Mouse (Mus musculus) heart, postnatal 14 days (tissue): ENCODE results near the gene Rin1. TPM values are rescaled to one million over a fixed set of nuclear protein-coding genes. Genes with fewer than 3 reads are reported as not detected.
"Not testable (repeated sequence)": the region's sequence is repeated elsewhere in the genome, so short reads cannot be mapped to it uniquely, and the experiment has no call there.

Source experiments
- DNase-seq, 2 experiments: peaks; one replicate each; pipeline ENCODE4 v3.0.0; 2021 to 2022
- intact Hi-C: fragments of 180-260 bp; cut with DNase I; formaldehyde crosslinking; loops from one replicate; pipeline ENCODE4 v1.15.1; 2025
- long read RNA-seq, 2 experiments: library from polyadenylated mRNA; stranded (forward); transcript quantifications; one replicate each; pipeline ENCODE4 v2.0.0; 2021
- total RNA-seq, 2 experiments: library from RNA; stranded (reverse); gene quantifications; 2 replicates each; pipeline ENCODE4 v1.2.3; 2021

The Rin1 gene
- 1 to 10 TPM; 1.8 TPM for total RNA-seq
- long read RNA-seq, experiment 1, result 0 reads
- long read RNA-seq, experiment 2, partial matches to known transcripts, result 1 of 1 reads
- long read RNA-seq, experiment 2, other reads (novel, unspliced or antisense), result 0 of 1 reads

- peak; percentile 48 to 54 for DNase-seq
- intact Hi-C loops, result no loop called here
These were observed at the start of gene Rin1 for GRCm38 (mm10) chr19:5050047-5050905. Gene Rin1, plus strand, starts transcription at chr19:5050481.

GRCm38 (mm10) chr19:5001666-5002406 is 48.4 kb upstream of the Rin1 start:
- intact Hi-C loops, result loop anchor here (1.0 to 5.0 kb wide), 2 partner anchors 21 to 375 kb away; partner anchors contain the start of gene Rce1

GRCm38 (mm10) chr19:5003644-5004043 is 46.6 kb upstream of the Rin1 start:
- not testable (repeated sequence) for DNase-seq
- intact Hi-C loops, result loop anchor here (5.0 kb wide), 1 partner anchor 376 kb away; the partner anchor contains the start of gene Rce1

More at GRCm38 (mm10) chr19:5001666-5002406, 48.4 kb upstream of the Rin1 start:
- DNase-seq, result peak; percentile 78 to 85

- no peak for DNase-seq
- intact Hi-C loops, result loop anchor here (5.0 kb wide), 1 partner anchor 378 kb away; the partner anchor contains the start of gene Rce1
These were observed 45.4 kb upstream of the Rin1 start for GRCm38 (mm10) chr19:5004925-5005324.

- intact Hi-C loops, result no loop called here
- DNase-seq, result no peak
These were observed 37.1 kb upstream of the Rin1 start for GRCm38 (mm10) chr19:5013138-5013537.

- DNase-seq, result peak; percentile 20 to 37
- intact Hi-C loops, result loop anchor here (5.0 kb wide), 1 partner anchor 57 kb away; no protein-coding TSS in a partner anchor
These were observed 35.3 kb upstream of the Rin1 start for GRCm38 (mm10) chr19:5014961-5015398.

GRCm38 (mm10) chr19:5016221-5016742 is 34.0 kb upstream of the Rin1 start:
- peak; percentile 30 to 63 for DNase-seq
- intact Hi-C loops, result loop anchor here (5.0 kb wide), 1 partner anchor 56 kb away; no protein-coding TSS in a partner anchor

GRCm38 (mm10) chr19:5016782-5017181 is 33.5 kb upstream of the Rin1 start:
- DNase-seq, result peak; percentile 78 to 82
- intact Hi-C loops, result loop anchor here (5.0 kb wide), 1 partner anchor 56 kb away; no protein-coding TSS in a partner anchor

- DNase-seq, result no peak
- intact Hi-C loops, result loop anchor here (5.0 kb wide), 1 partner anchor 55 kb away; no protein-coding TSS in a partner anchor
These were observed 32.7 kb upstream of the Rin1 start for GRCm38 (mm10) chr19:5017611-5018010.

GRCm38 (mm10) chr19:5018191-5018590 is 32.1 kb upstream of the Rin1 start:
- intact Hi-C loops, result loop anchor here (5.0 kb wide), 1 partner anchor 54 kb away; no protein-coding TSS in a partner anchor
- DNase-seq, result no peak

GRCm38 (mm10) chr19:5021416-5021815 is 28.9 kb upstream of the Rin1 start:
- intact Hi-C loops, result no loop called here
- no peak for DNase-seq

GRCm38 (mm10) chr19:5023621-5024479 is 26.4 kb upstream of the Rin1 start, which contains the start of gene Slc29a2:
Gene Slc29a2, plus strand, starts transcription at chr19:5023860.
- intact Hi-C loops, result no loop called here
- DNase-seq, result peak; percentile 91 to 94

- no peak for DNase-seq
- intact Hi-C loops, result no loop called here
These were observed 24.2 kb upstream of the Rin1 start for GRCm38 (mm10) chr19:5026111-5026510.

GRCm38 (mm10) chr19:5032686-5033085 is 17.6 kb upstream of the Rin1 start:
- intact Hi-C loops, result no loop called here
- DNase-seq, result no peak

- no peak for DNase-seq
- intact Hi-C loops, result no loop called here
These were observed 13.7 kb upstream of the Rin1 start for GRCm38 (mm10) chr19:5036577-5036976.

GRCm38 (mm10) chr19:5037678-5038571 is 12.4 kb upstream of the Rin1 start:
- intact Hi-C loops, result no loop called here
- peak; percentile 79 for DNase-seq

- intact Hi-C loops, result no loop called here
- DNase-seq, result peak; percentile 91 to 93
These were observed 11.5 kb upstream of the Rin1 start, which contains the start of the genes B4gat1 and AC124502.3 for GRCm38 (mm10) chr19:5038709-5039156. Gene B4gat1, plus strand, starts transcription at chr19:5038826. Gene AC124502.3, plus strand, starts transcription at chr19:5038891.
